Mouse (Mus musculus) 3134 (cell line): ENCODE measurements at regions not wholly inside any gene's neighbourhood (a gene's known extent, or its start where the extent isn't known, plus 50 kb on each side); places are given as distances from the start of the nearest gene placed in this dataset.

Experiments used
- DNase-seq: peaks from one replicate; pipeline ENCODE4 v3.0.0-alpha.2; 2011; ENCODE audit warnings: low spot score; ENCODE audit not compliant: insufficient read length; ENCODE audit errors: extremely low read depth

- no peak for DNase-seq
Measured at GRCm38 (mm10) chr8:126721621-126722020, 127.8 kb upstream of the Irf2bp2 start.

GRCm38 (mm10) chr8:126720473-126721145, 126.8 kb upstream of the Irf2bp2 start:
- no peak for DNase-seq

- DNase-seq = no peak
Measured at GRCm38 (mm10) chr8:126719748-126720147, 126.0 kb upstream of the Irf2bp2 start.

- no peak for DNase-seq
Measured at GRCm38 (mm10) chr8:126717652-126718155, 123.9 kb upstream of the Irf2bp2 start.

GRCm38 (mm10) chr8:126715666-126716065, 121.9 kb upstream of the Irf2bp2 start:
- DNase-seq = no peak

GRCm38 (mm10) chr8:126713602-126714145, 119.9 kb upstream of the Irf2bp2 start:
- DNase-seq = no peak

GRCm38 (mm10) chr8:126713181-126713580, 119.4 kb upstream of the Irf2bp2 start:
- no peak for DNase-seq

- DNase-seq = no peak
Measured at GRCm38 (mm10) chr8:126712749-126713148, 119.0 kb upstream of the Irf2bp2 start.

GRCm38 (mm10) chr8:126708956-126709355, 115.2 kb upstream of the Irf2bp2 start:
- no peak for DNase-seq

- no peak for DNase-seq
Measured at GRCm38 (mm10) chr8:126707300-126707902, 113.6 kb upstream of the Irf2bp2 start.

- DNase-seq = no peak
Measured at GRCm38 (mm10) chr8:126706247-126706646, 112.5 kb upstream of the Irf2bp2 start.

GRCm38 (mm10) chr8:126705391-126705790, 111.6 kb upstream of the Irf2bp2 start:
- no peak for DNase-seq

- no peak for DNase-seq
Measured at GRCm38 (mm10) chr8:126704706-126705105, 110.9 kb upstream of the Irf2bp2 start.

- DNase-seq = no peak
Measured at GRCm38 (mm10) chr8:126703546-126703945, 109.8 kb upstream of the Irf2bp2 start.

- no peak for DNase-seq
Measured at GRCm38 (mm10) chr8:126702294-126702693, 108.5 kb upstream of the Irf2bp2 start.

- DNase-seq = no peak
Measured at GRCm38 (mm10) chr8:126699389-126699775, 105.6 kb upstream of the Irf2bp2 start.

GRCm38 (mm10) chr8:126698601-126699388, 105.0 kb upstream of the Irf2bp2 start:
- no peak for DNase-seq

- no peak for DNase-seq
Measured at GRCm38 (mm10) chr8:126696346-126697010, 102.7 kb upstream of the Irf2bp2 start.

GRCm38 (mm10) chr8:126694370-126694769, 100.6 kb upstream of the Irf2bp2 start:
- DNase-seq = no peak

- DNase-seq = no peak
Measured at GRCm38 (mm10) chr8:126693642-126694041, 99.9 kb upstream of the Irf2bp2 start.

- no peak for DNase-seq
Measured at GRCm38 (mm10) chr8:126692711-126693110, 98.9 kb upstream of the Irf2bp2 start.
